Mouse (Mus musculus) embryo, embryonic 9.5 days (tissue): Measurements from ENCODE around the gene Med22.

ENCODE experiments used
- DNase-seq: peaks from one replicate; pipeline ENCODE4 v3.0.0-alpha.2; 2017; ENCODE audit errors: extremely low spot score

Gene Med22

GRCm38 (mm10) chr2:26870666-26871065 is 39.8 kb downstream of the Med22 start:
- DNase-seq, result no peak

- DNase-seq, result no peak
Measured at GRCm38 (mm10) chr2:26864879-26865278, 45.6 kb downstream of the Med22 start, which contains the start of gene Abo. Gene Abo (minus strand): TSS chr2:26864979.

- DNase-seq, result no peak
Measured at GRCm38 (mm10) chr2:26862856-26863255, 47.6 kb downstream of the Med22 start.
